Mouse (Mus musculus): ENCODE results near the gene Zfp688. TPM values are rescaled to one million over a fixed set of nuclear protein-coding genes. Genes with fewer than 3 reads are reported as not detected.
"Not testable (repeated sequence)": the region's sequence is repeated elsewhere in the genome, so short reads cannot be mapped to it uniquely, and the experiment has no call there.

Gene Zfp688
- polyA plus RNA-seq, 1 experiment from 2014 or later, result 9.1 TPM

DNA sequence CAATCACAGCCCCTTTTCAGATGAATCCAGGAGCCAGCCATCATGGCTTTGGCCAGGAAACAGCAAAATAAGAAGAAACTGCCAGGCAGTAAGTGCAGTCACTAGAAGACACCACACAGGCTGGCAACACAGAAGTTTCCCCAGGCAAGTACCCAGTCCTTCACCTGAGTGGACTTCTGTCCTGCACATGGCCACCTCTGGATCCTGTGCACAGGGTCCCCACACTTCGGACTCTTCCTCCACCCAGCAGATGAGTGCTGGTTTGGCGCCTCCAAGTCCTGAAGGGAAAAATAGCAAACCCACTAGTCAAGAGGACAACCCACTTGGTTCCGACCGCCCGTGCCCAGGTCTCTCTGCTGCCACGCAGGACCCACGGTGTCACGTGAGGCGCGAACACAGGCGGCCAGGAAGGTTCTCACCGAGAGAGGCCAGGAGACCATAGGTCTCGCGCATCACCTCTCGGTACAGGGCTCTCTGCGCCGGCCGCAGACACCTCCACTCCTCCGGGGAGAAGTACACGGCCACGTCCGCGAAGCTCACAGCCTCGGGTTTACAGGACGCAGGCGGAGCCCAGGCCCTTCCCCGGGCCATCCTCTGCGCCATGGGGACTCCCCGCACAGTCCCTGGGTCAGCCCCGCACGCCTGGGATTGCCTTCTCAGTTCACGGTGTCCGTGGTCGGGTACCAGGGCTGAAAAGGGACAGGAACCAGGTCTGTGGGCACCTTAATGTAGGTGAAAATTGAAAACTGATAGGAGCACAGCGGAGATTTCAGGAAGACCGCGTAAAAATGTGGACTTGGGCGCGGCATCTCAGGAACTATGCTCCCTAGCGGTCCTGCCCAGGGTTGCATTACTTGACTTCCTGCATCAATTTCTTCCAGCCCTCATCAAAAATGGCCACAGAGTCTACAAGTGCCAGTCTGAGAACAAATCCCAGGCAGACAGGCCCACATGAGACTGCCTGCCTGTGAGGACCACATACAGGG, 15.6 kb downstream of the Zfp688 start, which contains the start of gene Zfp764:
TSS of gene Zfp764 (minus strand) at position 821 of the 986 bp plus-strand sequence.
- H3K9me3 ChIP-seq (replicated peaks); H3K4me1 ChIP-seq (replicated peaks); H3K36me3 ChIP-seq (replicated peaks); H3K27me3 ChIP-seq: not testable (repeated sequence)
- Histone ChIP-seq H3K4me2 (peak within 1 kb of the TSS; percentile 81), H3K4me3 (replicated peaks) (peak within 1 kb of the TSS; percentile 60), H3K27ac (replicated peaks) (0 out of 2 replicates have a peak within 1 kb of the TSS, but pooled peaks have one; percentile 45), H3K9ac (peak within 1 kb of the TSS; percentile 57)
- ATAC-seq (ENCODE audit: insufficient read depth), result peak; percentile 75
- WGBS (ENCODE audit: insufficient replicate concordance), result 2% methylated on average over 40 of the region's 40 CpGs

DNA sequence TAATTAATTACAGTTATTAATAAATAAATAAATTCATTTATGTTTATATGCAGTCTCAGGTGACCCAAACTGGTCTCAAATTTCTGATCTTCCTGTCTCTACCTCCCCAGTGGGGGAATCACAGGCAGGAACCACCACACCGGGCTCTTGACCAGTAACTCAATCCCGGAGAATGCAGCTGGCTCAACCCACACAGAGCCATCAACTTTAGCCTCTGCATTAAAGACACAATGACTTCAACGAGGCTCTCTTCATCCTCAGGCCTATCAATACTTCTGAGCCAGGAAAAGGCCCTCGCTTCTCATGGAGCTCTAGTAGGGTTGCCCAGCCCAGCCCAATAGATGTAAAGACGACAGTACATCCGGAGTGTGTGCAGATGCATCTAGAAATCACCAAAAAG, 17.8 kb downstream of the Zfp688 start:
- not testable (repeated sequence) for ATAC-seq (ENCODE audit: insufficient read depth); H3K9ac ChIP-seq; H3K9me3 ChIP-seq (replicated peaks); H3K27me3 ChIP-seq; H3K27ac ChIP-seq (replicated peaks); H3K4me2 ChIP-seq; H3K36me3 ChIP-seq (replicated peaks); H3K4me3 ChIP-seq (replicated peaks)
- peaks cover 19% of the 10 kb centered on the region for H3K4me1 ChIP-seq (replicated peaks)
- WGBS (ENCODE audit: insufficient replicate concordance), result 72% methylated on average over 6 of the region's 6 CpGs

DNA sequence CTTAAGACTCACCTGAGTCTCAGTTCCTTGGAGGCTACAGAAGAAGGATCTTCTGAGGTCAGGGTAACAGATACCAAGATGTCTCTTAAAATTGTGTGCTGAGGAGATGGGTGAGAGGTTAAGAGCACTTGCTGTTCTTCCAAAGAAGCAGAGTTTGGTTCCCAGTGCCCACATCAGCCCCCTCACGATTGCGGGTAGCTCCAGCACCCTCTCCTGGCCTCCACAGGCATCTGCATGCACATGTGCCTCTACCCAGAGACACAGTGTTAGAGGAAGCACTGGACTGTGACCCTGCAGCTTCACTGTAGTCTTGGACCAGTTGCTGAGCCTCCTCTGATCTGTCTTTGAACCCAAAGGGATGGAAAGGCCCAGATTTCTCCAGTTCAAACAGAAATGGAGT, 18.9 kb downstream of the Zfp688 start:
- Histone ChIP-seq H3K27me3 (0 out of 2 replicates have a peak, but pooled peaks cover 3% of the 10 kb centered on the region), H3K27ac (replicated peaks) (no peak overlapping the region), H3K4me3 (replicated peaks) (no peak overlapping the region), H3K36me3 (replicated peaks) (no peaks in the 10 kb centered on the region), H3K9me3 (replicated peaks) (no peaks in the 10 kb centered on the region), H3K9ac (no peak overlapping the region), H3K4me1 (replicated peaks) (peaks cover 19% of the 10 kb centered on the region), H3K4me2 (no peak overlapping the region)
- WGBS (ENCODE audit: insufficient replicate concordance), result 55% methylated on average over 2 of the region's 2 CpGs
- ATAC-seq (ENCODE audit: insufficient read depth), result no peak

DNA sequence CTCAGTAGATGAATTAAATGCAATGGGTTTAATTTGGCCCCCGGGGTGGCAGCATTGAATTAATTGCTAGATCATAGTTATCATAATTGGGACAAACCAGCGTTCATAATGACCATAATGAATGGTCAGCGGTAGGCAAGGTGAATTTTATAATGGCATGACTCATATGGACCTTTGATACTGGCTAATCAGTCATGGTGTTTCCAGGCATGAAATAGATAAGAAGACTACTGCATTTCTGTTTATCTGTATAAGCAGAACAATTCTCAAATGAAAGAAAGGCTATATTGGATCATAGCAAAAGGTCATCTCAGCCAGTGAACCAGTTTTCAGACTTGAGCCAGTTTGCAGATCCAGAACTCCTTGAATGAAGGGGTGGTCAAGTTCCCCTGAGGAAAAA, 21.5 kb downstream of the Zfp688 start:
- Histone ChIP-seq H3K4me1 (replicated peaks) (peaks cover 10% of the 10 kb centered on the region), H3K9me3 (replicated peaks) (no peaks in the 10 kb centered on the region), H3K27ac (replicated peaks) (no peak overlapping the region), H3K36me3 (replicated peaks) (no peaks in the 10 kb centered on the region), H3K9ac (no peak overlapping the region), H3K4me2 (no peak overlapping the region), H3K4me3 (replicated peaks) (no peak overlapping the region), H3K27me3 (0 out of 2 replicates have a peak, but pooled peaks cover 7% of the 10 kb centered on the region)
- ATAC-seq (ENCODE audit: insufficient read depth), result no peak
- 45% methylated on average over 3 of the region's 3 CpGs for WGBS (ENCODE audit: insufficient replicate concordance)

DNA sequence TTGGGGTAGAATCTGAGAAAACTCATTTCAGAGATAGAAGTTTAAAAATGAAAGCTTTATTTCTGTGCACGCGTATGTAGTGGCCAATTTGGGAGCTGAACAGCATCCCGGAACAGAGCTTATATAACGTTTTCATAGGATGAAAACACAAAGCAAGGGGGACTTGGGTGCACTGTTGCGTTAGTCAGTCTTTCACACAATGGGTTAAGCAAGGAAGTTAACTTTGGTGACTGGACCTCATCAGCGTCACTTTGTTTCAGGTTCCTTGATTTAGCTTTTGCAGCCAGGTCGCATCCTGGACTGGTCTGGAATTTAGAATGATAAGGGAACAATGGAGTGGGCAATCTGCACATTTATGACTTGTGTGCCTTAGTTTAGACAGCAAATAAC, 27.9 kb downstream of the Zfp688 start:
- 0 out of 2 replicates have a peak, but pooled peaks have one; percentile 11 for ATAC-seq (ENCODE audit: insufficient read depth)
- Histone ChIP-seq H3K4me3 (replicated peaks) (peak overlapping the region; percentile 69), H3K36me3 (replicated peaks) (no peaks in the 10 kb centered on the region), H3K4me2 (peak overlapping the region; percentile 86), H3K9ac (peak overlapping the region; percentile 26; the same call in 1 of the 2 replicates), H3K27ac (replicated peaks) (no peak overlapping the region), H3K9me3 (replicated peaks) (no peaks in the 10 kb centered on the region), H3K27me3 (0 out of 2 replicates have a peak, but pooled peaks cover 3% of the 10 kb centered on the region), H3K4me1 (replicated peaks) (peaks cover 28% of the 10 kb centered on the region)
- WGBS (ENCODE audit: insufficient replicate concordance), result 7% methylated on average over 7 of the region's 7 CpGs

DNA sequence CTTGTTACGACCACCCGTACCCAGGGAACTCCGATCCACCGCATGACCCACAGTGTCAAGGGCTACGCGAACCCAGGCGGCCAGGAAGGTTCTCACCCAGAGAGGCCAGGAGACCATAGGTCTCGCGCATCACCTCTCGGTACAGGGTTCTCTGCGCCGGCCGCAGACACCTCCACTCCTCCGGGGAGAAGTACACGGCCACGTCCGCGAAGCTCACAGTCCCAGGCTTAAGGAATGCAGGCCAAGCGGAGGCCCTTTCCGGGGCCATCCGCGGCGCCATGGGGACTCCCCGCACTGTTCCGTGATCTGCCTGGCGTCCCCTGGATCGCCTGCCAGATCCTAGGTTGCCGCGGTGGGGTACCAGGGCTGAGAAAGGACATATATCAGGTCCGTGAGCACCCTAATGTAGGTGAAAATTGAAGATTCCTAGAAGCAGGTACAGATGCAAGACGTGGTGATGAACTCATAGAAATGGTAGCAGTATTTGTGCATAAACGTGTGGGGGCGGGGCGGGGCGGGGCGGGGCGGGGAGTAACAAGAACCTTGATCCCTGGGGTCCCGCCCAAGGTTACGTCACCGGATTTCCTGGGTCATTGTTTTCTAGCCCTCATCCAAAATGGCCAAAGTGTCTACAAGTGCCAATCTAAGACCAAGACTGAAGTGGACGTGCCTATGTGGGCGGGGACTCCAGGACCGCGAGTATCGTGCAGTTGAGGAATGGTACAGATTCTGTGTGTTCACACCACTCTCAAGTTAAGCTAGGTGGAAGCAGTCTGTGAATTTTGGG, 28.5 kb downstream of the Zfp688 start, which contains the start of gene E430018J23Rik:
TSS of gene E430018J23Rik (minus strand) at position 473 of the 787 bp plus-strand sequence.
- WGBS (ENCODE audit: insufficient replicate concordance), result under 1% methylated on average over 45 of the region's 45 CpGs
- H3K9ac ChIP-seq, result peak within 1 kb of the TSS; percentile 67
- peak; percentile 87 for ATAC-seq (ENCODE audit: insufficient read depth)

DNA sequence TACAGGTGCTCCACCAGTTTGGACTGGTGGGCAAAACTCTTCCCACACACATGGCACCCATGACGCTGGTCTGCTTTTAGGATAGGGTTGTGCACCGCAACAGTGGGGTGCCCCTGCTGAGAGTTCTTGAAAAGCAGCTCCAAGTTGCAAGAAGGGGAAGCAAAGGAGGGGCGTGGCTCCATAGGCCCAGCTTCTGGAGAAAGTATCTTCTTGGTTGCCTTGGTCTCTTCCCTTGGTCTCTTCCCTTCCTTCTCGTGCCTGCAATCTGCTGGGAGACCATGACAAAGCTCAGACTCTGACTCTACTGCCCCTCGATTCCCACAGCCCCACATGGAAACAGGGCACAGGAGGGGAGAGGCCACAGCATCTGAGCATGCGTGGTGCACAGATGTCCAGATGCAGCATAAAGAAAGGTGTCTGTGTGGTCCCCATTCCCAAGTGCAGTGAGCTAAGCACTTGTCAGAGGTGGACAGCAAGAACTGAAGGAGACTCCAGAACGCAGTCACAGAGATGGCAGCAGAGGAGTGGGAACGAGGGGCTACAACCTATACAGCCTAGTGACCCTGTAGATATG, 29.5 kb downstream of the Zfp688 start:
- Histone ChIP-seq H3K27ac (replicated peaks) (no peak overlapping the region), H3K4me3 (replicated peaks) (peak overlapping the region; percentile 69), H3K4me2 (peak overlapping the region; percentile 86), H3K9me3 (replicated peaks) (no peaks in the 10 kb centered on the region), H3K9ac (peak overlapping the region; percentile 67; the same call in 1 of the 2 replicates), H3K27me3 (0 out of 2 replicates have a peak, but pooled peaks cover 3% of the 10 kb centered on the region), H3K36me3 (replicated peaks) (no peaks in the 10 kb centered on the region), H3K4me1 (replicated peaks) (peaks cover 28% of the 10 kb centered on the region)
- ATAC-seq (ENCODE audit: insufficient read depth), result no peak
- 52% methylated on average over 8 of the region's 8 CpGs for WGBS (ENCODE audit: insufficient replicate concordance)

More for the DNA sequence above, 28.5 kb downstream of the Zfp688 start, which contains the start of gene E430018J23Rik:
- H3K27ac ChIP-seq (replicated peaks), result peak within 1 kb of the TSS; percentile 67; the same call in 1 of the 2 replicates
- peaks cover 28% of the 10 kb centered on the region for H3K4me1 ChIP-seq (replicated peaks)
- peak within 1 kb of the TSS; percentile 69 for H3K4me3 ChIP-seq (replicated peaks)
- H3K4me2 ChIP-seq, result peak within 1 kb of the TSS; percentile 86
- H3K9me3 ChIP-seq (replicated peaks), result no peaks in the 10 kb centered on the region
- no peaks in the 10 kb centered on the region for H3K36me3 ChIP-seq (replicated peaks)
- H3K27me3 ChIP-seq, result 0 out of 2 replicates have a peak, but pooled peaks cover 3% of the 10 kb centered on the region

DNA sequence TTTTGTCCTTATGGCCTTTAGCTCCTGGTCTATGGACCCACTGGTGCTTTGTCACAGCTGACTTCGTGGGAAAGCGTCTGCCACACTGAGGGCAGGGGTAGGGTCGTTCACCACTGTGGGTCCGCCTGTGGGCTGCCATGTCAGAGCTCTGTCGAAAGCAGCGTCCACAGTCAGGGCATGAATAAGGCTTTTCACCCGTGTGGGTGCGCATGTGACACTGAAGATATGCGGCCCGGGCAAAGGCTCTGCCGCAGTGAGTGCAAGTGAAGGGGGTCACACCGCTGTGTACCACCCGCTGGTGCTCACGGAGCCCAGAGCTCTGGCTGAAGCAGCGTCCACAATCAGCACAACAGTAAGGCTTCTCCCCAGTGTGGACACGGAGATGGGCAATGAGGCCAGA, 30.3 kb downstream of the Zfp688 start:
- Histone ChIP-seq H3K27me3 (no peaks in the 10 kb centered on the region), H3K36me3 (replicated peaks) (no peaks in the 10 kb centered on the region), H3K9ac (no peak overlapping the region), H3K4me1 (replicated peaks) (peaks cover 29% of the 10 kb centered on the region), H3K9me3 (replicated peaks) (no peaks in the 10 kb centered on the region), H3K4me3 (replicated peaks) (no peak overlapping the region), H3K27ac (replicated peaks) (no peak overlapping the region), H3K4me2 (no peak overlapping the region)
- WGBS (ENCODE audit: insufficient replicate concordance), result 84% methylated on average over 16 of the region's 16 CpGs
- no peak for ATAC-seq (ENCODE audit: insufficient read depth)

DNA sequence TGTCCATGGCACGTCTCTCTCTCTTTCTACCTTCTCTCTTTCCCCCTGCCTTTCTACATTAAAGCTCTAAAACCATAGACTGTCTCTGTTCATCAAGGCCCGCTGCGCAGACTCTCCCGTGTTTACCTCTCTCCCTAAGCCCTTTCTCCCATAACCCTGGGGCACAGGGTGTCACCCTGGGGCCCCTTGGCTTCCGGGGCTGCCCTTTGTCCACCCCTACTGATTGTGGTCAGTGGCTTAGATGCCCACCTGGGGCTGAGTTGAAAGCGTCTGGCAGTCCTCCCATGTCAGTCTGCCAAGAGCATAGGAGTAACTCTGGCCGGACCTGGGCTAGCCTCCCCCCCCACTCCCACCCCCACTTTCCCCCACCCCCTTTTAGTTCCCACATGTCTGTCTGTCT, 31.6 kb downstream of the Zfp688 start:
- Histone ChIP-seq H3K4me3 (replicated peaks) (no peak overlapping the region), H3K27me3 (no peaks in the 10 kb centered on the region), H3K9ac (no peak overlapping the region), H3K27ac (replicated peaks) (no peak overlapping the region), H3K4me1 (replicated peaks) (peaks cover 34% of the 10 kb centered on the region), H3K36me3 (replicated peaks) (0 out of 2 replicates have a peak, but pooled peaks cover 3% of the 10 kb centered on the region), H3K9me3 (replicated peaks) (no peaks in the 10 kb centered on the region), H3K4me2 (no peak overlapping the region)
- 71% methylated on average over 7 of the region's 7 CpGs for whole genome bisulfite sequencing (ENCODE audit: insufficient replicate concordance)
- no peak for ATAC-seq (ENCODE audit: insufficient read depth)

DNA sequence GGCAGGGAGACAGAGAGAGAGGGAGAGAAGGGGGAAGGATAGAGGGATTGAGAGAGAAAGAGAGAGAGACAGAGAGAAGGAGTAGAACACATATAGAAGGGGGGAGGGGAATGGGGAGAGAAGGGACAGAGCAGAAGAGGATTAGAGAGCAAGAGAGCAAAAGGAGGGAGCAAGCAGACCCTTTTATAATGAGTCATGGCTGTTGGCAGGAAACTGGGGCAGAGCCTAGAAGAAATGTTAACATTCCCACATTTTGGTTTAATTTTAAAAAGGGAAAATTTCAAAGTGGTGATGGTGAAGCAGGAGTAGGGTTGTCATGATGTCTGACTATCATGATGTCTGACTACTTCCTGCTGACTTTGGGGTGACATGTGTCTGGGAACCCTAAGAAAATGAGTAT, 33.7 kb downstream of the Zfp688 start:
- H3K4me3 ChIP-seq (replicated peaks); H3K9ac ChIP-seq; ATAC-seq (ENCODE audit: insufficient read depth); H3K27me3 ChIP-seq; H3K9me3 ChIP-seq (replicated peaks); H3K27ac ChIP-seq (replicated peaks); H3K4me2 ChIP-seq: not testable (repeated sequence)
- Histone ChIP-seq H3K36me3 (replicated peaks) (peaks cover 10% of the 10 kb centered on the region), H3K4me1 (replicated peaks) (peaks cover 20% of the 10 kb centered on the region)

All from liver, embryonic 15.5 days (tissue).